Mouse (Mus musculus): ENCODE results near the gene Fga. TPM values are rescaled to one million over a fixed set of nuclear protein-coding genes. Genes with fewer than 3 reads are reported as not detected.

Fga gene
- total RNA-seq (2022) = not detected

DNA sequence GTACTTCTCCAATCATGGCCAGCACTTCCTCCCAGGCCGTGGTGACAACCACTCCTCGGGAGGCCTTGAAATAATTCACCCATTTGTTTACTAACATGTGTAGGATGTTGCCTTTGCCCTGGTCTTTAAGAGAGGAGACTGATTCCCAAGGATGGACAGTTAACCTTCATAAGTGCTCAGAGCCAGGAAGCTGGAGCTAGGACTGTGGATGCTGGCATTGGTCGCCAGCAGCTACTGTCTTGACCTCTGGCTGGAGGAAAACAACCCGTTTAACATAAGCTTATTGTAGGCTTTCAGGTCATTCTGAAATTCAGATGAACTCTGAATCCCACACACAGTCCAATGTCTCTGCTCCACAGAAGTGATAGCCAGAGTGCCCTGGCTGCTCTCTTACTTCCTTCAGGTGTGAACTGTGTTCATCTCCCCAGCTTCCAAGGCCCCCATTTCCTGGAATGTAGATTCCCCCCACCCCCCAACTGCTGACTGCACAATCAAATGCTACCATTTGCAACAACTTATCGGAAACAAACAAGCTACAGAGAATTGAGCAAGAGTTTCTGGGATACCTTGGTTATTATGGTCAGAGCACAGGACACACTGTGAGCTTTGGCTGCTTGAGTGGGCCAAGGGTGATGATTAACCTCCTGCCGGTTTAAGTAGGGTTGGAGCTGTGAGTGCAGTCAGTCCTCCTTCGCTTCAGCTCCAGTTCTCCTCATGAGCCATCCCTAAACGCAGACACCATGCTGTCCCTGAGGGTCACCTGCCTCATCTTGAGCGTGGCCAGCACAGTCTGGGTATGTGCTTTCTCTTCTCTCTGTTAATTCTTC lies at the start of gene Fga:
Gene Fga (plus strand): TSS at position 602 of the 827 bp plus-strand sequence.
- no peak for DNase-seq (ENCODE audit: low spot score)

DNA sequence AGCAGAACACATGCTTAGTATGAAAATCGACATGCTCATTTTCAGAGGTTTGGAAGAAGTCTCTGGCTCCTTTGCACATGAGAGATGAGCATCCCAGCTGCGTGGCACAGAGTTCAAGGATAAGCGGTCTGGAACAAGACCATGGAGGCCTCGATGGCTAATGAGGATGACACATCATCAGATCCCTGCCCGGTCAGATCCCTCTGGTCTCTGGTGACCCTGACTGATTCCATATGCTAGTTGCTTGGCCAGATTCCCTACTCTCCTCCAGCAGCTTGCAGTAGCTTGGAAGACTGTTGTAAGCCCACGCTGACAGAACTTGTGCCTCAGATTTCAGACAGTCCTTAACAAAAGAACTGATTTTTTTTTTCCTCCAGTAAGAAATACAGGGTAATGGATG lies 45.1 kb upstream of the Fga start:
- peak; percentile 12 for DNase-seq (ENCODE audit: low spot score)

DNA sequence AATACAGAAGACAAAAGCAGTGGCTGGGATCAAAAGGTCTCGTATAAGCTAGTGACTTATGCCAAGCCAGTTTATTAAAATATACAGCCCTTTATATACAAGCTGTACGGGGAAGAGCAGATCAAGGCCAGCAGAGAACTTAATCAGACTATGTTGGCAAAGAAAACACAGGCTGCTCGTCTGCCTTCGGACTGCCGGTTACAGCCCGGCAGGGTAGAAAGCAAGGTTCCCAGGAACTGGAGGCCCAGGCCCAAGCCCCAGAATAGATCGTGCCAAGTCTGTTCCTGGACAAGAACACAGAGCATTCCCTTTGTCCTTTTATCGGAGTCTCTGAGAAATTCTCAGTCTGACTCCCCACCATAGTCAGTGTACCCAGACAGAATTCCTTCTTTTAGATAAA lies 44.0 kb upstream of the Fga start:
- DNase-seq (ENCODE audit: low spot score) = no peak

DNA sequence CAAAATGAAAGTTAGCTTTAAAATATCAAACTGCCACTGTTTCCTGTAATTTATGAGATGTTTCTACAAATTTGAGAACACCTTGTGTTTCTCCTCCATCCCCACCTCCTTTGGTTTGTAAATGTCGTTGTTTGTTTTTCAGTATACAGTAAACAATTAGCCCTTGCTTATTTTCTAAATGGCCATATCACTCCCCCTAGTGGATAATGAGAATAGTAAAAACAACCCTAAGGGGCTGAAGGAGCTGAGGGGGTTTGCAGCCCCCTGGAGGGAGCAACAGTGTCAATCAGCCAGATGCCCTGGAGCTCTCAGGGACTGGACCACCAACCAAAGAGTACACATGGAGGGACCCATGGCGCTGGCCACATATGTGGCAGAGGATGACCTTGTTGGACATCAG lies 41.0 kb upstream of the Fga start:
- no peak for DNase-seq (ENCODE audit: low spot score)

DNA sequence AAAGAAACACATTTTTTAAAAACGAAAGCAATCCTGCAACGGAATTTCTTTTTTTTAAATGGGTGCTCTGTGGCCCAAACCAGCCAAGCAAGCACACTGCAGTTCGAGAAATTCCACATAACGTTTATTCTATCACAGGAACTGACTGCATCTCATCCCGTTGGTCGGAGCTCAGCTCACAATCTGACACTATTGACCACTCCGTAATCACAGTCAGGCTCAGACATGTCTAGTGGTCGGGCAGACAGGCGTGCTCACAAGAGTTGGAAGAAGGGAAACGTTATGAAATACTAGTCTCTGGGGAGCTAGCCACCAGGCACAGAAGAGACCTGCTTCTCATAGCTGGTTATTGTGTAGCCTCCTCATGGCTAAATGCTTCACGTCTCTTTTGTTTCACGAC lies 33.9 kb upstream of the Fga start:
- no peak for DNase-seq (ENCODE audit: low spot score)

DNA sequence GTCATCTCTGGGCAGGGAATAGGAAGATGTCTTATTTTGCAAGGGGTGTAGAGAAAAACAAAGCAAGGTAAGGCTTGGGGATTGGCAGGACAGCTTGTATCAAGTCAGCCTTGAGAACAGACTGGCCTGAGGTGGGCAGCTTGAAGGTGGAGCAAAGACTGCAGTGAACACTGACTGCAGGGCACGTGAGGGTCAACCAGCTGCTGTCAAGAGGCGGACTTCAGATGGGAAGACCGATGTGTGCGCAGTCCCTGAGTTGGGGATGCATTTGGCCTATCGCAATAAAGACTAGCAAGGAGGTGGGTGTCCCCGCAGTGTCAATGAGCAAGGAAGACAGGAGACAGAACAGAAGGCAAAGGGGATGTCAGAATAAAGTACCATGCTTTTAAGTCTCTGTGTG lies 32.9 kb upstream of the Fga start:
- no peak for DNase-seq (ENCODE audit: low spot score)

DNA sequence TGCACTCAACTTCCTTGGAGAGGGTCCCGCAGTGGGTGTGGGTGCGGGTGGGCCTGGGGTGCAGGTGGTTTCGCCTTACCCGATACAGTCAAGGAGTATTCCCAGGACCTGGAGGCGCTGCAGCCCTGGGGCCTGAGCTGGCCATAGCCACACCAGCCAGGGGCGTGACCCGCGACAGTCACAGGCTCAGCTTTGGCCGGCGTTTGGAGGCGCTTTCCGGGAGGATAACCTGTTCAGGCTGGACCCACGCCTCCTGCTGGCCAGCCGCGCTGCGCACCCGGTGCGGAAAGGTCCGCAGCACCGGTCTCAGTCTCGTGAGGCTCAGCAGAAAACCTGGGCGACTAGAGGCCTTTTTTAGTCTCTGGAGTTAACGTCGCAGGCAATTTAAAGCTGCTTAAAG lies 30.5 kb upstream of the Fga start:
- DNase-seq (ENCODE audit: low spot score) = peak; percentile 14

DNA sequence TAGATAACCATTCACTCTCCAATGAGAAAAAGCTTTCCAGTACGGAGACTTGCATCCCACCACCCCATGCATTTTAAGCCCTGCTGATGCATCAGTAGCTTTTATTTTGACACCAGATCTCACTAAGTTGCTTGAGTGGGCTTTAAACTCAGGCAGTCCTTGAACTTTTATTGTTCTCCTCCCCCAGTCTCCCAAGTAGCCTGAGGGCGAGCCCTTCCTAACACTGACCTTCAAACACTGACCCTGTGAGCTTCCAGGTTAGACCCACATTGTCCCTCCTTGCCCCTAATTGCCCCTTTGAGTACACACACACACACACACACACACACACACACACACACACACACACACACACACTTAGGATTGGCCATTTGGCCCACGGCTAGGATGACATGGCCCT lies 29.2 kb upstream of the Fga start:
- DNase-seq (ENCODE audit: low spot score) = no peak

DNA sequence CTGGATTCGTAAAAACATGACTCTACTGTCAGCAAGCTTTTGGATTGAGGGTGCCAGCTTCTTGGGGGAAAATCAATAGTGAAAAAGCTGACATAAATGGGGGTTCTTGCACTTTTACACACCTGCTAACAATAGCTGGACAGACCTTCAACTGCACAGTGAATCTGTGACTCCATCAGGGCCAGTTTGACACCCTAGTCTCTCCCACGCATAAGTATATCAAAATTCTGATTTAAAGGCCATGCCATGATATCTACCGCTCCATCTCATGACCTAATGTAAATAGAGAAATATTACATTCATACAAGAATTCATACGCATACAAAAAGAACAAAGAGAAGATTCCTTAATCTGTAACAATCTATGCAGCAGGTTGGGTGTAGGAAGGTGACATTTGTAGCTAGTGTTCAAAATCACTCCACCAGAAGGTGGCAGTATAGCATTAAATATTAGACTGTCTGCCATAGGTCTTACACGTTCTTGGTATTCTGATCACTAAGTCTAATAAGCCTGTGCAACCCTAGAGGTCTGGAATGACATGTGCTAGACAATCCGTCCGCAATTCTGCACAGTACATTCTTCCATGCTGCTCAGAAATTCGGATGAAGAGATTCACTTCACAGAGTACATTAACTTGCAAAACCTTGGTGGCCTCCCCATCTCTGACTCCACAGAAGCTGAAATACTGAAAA lies 27.0 kb upstream of the Fga start:
- peak; percentile 72 for DNase-seq (ENCODE audit: low spot score)

DNA sequence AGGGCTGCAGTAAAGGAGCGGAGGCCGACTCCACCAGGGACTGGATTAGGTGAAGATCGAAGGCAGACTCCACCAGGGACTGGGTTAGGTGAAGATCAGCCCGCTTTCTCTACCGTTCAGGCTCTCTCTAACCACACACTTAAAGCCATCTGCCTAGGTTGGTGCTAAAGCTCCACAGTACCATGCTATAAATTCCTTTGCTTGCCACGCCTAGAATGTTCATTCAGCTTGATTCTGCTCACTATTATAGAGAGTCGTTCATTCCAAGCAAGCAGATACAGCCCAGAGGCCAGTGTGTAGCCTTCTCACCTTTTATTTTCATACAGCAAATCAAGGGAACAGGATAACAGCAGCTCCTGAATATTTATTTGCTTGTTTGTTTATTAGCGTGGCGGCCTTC lies 25.9 kb upstream of the Fga start:
- DNase-seq (ENCODE audit: low spot score) = no peak

DNA sequence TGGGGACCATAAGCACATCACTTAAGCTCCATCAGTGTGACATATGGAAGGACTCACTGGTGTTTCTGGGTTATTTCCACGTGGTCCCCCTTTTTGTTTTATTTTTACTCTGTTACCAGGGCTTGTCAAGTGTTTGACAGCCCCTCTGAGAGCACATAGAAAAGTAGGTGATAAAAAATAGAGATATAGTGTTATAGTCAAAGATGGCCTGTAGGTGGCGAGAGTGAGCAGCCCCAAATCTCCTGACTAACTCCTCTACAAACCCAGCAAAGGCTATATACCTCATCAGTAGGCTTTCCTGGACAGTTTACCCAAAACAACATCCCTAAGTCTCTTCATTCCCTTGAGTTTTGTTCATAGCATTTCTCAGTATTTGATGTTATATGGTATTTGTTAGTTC lies 23.7 kb upstream of the Fga start:
- peak; percentile 28 for DNase-seq (ENCODE audit: low spot score)

DNA sequence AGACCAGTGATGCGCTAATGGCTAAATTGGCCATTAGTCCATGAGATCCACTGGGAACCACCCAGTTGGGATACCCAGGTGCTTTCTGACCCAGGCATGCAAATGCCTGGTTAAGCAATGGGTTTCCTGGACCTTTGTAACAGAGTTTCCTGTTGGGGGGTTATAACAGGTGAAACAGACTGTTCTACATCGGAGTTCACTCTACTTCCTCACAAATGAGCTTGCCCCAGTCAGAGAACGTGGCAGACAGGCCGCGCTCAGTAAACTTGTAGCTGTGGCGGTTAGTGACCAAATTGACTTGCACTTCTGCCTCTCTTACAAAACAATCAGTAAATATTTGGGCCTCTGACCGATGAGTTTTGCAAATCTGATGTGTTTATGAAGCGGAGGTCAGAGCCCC lies 22.8 kb upstream of the Fga start:
- DNase-seq (ENCODE audit: low spot score) = no peak

DNA sequence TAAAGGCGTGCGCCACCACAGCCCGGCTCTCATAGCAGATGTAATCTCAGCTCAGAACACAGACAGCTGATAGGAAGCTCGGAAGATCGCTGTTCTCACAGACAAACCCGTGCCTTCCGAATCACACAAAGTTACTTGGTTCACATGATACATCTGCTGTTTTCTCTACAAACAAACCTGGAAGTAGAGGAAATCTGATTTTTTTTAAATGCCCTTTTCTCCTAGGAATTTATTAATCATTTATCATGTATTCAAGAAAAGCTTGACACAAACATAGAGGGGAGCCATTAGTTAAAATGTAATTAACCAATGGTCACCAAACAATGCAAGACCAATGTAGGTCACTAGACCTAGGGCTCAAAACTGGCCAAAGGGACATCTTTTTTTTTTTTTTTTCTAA lies 21.1 kb upstream of the Fga start:
- no peak for DNase-seq (ENCODE audit: low spot score)

DNA sequence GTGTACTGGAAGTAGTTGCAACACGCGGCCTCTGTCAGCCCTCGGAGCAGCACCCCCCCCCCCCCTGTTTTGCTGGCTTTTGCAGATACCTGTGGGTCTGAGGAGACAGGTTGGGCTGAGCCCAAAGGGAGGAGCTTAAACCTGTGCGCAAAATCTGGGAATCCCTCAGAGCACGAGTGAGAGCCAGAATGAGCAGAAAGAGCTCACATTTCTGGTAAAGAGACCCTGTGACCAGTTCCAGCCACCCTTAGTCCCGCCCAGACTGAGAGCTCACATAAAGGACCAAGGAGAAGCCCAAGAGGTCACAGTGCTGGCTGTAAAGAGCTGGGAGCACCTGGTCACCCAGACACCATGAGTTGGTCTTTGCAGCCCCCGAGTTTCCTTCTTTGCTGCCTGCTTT lies 18.3 kb upstream of the Fga start, which contains the start of gene Fgg:
Gene Fgg (plus strand): TSS at position 168 of the 400 bp plus-strand sequence.
- DNase-seq (ENCODE audit: low spot score) = no peak

DNA sequence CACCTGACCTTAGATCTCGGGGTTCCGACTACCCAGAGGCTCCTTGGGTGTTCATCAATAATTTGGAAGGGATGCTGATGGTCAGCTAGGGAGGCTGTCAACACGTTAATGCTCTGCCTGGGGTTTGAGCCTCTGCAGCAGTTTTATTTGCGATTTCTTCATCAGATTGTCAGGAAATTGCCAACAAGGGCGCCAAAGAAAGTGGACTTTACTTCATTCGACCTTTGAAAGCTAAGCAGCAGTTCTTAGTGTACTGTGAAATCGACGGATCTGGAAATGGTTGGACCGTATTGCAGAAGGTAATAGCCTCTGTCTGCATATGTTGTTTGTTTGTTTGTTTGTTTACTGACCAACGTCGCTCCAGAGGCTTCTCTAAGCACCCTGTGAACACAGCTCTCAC lies 15.6 kb upstream of the Fga start:
- DNase-seq (ENCODE audit: low spot score) = no peak

DNA sequence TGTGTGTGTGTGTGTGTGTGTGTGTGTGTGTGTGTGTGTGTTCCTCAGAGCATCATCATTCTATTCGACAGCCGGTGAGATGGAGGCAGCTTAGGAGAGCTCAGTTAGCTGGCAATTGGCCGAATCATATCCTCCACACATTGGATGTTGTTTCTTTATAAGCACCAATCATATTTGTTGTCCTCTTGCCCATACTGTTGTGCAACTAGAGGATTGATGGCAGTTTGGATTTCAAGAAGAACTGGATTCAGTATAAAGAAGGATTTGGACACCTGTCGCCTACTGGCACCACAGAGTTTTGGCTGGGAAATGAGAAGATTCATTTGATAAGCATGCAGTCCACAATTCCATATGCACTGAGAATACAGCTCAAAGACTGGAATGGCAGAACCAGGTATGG lies 14.7 kb upstream of the Fga start:
- DNase-seq (ENCODE audit: low spot score) = no peak

DNA sequence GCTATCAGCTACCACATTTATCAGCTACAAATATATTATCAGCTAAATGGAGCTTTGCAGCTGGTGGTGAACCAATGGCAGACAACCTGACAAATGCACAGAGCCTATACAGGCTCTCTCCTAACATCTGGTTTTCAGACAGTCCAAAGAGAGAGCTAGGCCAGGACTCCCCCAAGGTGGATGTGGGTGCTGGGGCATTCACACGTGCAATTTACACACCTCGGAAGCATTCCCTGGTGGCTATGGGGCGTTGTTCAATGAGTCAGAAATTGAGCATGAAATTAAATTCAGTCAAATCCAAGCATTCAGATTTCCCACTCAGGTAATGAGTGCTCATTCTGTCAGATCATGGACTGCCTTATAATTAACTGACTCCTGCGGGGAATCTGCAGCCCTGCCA lies 14.3 kb upstream of the Fga start:
- DNase-seq (ENCODE audit: low spot score) = no peak

DNA sequence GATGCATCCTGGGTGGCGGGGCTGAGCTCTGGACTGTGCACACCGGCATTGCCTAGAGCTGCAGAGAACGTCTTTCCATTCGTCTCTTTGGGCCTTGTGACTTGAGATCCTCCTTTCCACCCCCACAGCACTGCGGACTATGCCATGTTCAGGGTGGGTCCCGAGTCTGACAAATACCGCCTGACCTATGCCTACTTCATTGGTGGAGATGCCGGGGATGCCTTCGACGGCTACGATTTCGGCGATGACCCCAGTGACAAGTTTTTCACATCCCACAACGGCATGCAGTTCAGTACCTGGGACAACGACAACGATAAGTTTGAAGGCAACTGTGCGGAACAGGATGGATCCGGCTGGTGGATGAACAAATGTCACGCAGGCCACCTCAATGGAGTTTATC lies 13.2 kb upstream of the Fga start:
- DNase-seq (ENCODE audit: low spot score) = no peak

DNA sequence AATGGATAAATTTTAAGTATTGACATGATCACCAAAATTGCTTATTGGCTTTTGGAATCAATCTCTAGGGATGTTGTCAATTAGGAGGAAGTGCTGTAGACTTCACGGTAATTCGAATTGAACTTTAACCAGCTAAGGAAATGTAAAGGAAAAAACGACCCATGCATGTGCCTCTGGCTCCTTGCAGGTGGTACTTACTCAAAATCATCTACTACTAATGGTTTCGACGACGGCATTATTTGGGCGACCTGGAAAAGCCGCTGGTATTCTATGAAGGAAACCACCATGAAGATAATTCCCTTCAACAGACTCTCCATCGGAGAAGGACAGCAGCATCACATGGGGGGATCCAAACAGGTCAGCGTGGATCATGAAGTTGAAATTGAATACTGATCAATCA lies 11.9 kb upstream of the Fga start:
- DNase-seq (ENCODE audit: low spot score) = no peak

DNA sequence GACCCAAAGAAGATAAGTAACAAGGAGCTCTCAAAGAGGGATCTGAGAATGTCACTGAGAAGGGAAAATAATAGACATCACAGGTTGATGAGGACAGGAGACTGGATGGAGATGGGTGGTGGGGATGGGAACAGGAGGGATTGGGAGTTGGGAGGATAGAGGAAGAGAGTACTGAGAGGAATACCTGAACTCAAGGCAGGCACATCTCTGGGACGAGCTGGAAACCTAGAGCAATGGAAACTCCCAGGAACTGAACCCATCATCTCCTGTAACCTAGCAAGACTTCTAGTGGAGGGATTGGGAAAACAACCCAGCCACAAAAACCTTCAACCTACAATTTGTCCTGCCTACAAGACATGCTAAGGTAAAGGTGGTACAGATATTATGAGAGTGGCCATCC lies 9.6 kb upstream of the Fga start:
- no peak for DNase-seq (ENCODE audit: low spot score)

DNA sequence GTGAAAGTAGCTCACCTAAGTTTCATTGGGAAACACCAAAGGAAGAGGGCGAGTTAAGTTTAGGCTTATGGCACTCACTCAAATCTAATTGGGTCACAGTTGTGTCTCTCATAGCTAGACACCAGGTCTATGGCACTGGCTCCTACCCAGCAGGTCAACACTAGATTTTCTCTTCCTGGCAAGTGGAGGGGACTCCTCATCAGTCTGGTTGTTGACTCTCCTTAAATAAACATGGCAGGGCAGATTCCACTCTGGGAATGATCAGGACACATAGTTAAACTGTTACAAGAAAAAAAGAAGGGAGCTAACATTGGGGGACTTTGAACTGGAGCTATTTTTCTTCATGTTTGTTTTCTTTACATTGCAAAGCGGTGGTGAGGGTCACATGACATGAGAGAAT lies 5.5 kb upstream of the Fga start:
- no peak for DNase-seq (ENCODE audit: low spot score)

DNA sequence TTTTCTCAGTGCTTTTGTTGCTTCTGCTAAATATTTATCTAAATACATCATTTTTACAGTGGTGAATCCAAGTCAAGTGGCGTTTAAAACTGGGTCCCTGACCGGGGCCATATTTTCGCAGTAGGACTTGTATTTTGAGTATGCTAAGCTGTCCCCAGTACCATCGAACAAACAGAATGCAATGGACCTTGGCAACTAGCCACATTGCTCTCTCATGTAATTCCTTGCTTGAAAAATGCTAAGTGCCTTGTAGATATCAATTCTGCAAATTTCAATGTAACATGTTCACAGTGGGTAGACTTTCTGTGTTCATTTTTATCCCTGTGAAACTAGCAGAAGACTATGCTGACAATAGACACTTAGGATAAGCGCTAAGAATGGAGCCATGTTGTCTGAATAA lies 4.7 kb upstream of the Fga start:
- no peak for DNase-seq (ENCODE audit: low spot score)

DNA sequence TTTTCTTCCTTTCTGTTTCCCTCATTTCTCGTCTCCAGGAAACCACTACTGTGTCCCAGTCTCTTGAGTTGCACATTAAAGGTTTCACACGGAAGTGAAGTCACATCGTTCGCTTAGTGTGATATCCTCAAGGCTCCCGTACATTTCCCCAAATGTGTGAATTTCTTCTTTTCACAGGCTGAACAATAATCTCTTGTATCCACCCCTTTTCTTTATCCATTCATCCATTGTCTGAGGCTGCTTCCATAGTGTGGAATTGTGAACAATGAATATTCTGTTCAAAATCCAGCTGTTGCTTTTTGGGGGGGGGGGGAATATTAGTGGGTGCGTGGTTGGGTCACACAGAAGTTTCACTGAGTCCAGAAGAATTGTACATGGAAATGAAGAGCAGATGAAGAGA lies 840 bp upstream of the Fga start:
- DNase-seq (ENCODE audit: low spot score) = no peak
